Mouse (Mus musculus) frontal cortex, adult (tissue): ENCODE results near the gene Sphk2.
"Not testable (repeated sequence)": the region's sequence is repeated elsewhere in the genome, so short reads cannot be mapped to it uniquely, and the experiment has no call there.

Experiments
- ATAC-seq: cut with Nextera tagmentation; 2 replicates; pipeline ENCODE4 v1.9.2; 2017; ENCODE audit warnings: mild to moderate bottlenecking, moderate library complexity, mixed read lengths; ENCODE audit not compliant: low TSS enrichment

Gene Sphk2

DNA sequence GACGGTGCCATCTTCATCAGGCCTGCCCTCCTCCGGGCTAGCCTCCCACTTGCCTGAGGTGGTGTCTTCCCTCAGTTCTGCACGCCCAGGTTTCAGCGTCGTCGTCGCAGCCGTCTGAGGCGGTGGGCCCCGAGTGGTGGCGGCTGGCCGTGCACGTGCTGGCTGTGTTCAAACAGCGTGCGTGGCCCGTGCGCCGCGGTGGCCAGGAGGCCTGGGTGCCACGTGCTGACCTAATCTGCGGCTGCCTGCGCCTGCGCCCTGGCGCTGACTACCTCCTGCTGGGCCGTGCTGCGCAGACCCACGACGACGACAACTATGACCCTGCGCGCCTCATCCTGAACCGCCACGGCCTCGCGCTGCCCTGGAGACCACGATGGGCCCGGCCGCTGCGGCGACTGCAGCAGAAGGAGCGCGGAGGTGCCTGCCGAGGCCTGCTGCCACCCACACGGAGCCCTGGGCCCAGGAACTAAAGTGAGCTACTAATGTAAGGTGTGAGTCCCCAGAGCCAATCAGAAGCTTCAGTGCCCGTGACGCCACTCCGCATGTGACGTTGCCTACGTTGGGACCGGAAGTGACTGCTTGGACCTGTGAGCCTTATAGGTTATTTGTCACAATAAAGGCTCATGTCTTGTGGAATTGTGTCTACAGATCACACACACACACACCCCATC lies 23.7 kb downstream of the Sphk2 start, which contains the start of gene Sec1:
TSS of gene Sec1 (minus strand) at position 482 of the 671 bp plus-strand sequence.
- ATAC-seq: no peak

DNA sequence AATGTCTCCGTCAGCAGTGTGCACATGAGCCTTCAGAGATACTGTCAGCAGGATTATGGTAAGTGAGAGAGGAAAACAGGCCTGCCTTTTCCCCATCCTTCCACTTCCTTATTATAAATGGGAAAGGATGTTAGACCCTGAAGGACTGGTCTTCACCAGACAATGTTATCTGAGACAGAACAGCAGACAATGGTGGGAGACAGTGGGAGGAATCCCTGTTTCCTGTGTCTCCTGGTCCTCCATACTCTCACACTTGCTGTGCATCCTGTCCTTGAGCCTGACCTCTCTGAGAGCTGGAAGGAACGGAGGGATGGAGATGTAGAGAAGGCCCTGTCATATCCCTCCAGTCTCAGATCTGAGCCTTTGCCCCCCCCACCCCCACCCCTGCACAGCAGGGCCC lies 25.4 kb downstream of the Sphk2 start:
- ATAC-seq: no peak

DNA sequence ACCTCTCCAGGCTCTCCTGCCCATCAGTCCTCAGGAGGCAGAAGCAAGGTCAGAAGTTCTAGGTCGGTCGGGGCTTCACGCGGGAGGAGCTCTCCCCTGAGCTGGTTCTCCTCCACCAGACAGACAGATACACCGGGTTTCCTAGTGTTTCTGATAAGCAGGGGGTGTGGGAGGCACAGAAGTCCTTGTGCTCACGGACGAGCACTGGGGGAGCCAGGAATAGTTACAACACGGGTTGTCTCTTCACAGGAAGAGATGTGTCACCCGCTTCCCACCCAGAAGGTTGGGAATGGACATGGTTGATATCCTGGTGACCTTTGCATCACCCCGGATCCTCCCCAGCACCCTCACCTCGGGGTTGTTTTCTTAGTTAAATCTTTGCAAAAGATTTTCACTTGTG lies 28.0 kb downstream of the Sphk2 start:
- no peak for ATAC-seq

DNA sequence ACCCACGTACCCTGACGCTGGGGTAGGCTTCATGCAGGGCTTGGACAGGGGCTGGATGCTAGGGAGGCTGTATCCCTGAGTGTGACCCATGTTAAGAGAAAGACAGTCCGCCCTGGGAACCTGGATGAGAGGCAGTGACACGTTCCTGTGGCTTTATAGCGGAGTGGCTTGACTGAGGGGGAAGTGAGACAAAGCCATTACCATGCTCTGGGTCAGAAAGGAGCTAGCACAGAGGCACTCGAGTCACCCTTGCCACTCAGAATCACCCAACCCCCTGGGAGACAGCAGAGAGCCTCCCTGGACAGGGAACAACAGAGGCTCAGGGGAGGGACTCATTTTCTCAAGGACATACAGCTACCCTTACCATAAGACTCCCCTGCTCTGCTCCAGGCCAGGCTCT lies 28.7 kb downstream of the Sphk2 start:
- ATAC-seq: no peak

DNA sequence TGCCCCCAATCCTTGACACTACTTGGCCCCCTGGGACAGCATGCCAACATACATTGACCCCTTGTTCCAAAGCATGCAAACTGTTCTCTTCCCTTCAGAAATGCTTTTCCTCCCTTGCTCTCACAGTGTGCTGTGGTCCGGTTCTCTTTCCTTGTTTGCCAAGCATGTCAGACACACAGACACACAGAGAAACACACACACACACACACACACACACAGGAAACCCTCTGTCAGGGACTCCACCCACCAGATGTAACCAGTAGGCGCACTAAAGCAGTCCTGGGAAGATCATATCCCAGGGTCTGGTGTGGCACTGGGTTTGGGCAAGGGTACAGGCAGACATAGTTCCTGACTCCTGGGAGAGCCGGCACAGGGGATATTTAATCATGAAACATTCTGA lies 31.0 kb downstream of the Sphk2 start:
- ATAC-seq: no peak

DNA sequence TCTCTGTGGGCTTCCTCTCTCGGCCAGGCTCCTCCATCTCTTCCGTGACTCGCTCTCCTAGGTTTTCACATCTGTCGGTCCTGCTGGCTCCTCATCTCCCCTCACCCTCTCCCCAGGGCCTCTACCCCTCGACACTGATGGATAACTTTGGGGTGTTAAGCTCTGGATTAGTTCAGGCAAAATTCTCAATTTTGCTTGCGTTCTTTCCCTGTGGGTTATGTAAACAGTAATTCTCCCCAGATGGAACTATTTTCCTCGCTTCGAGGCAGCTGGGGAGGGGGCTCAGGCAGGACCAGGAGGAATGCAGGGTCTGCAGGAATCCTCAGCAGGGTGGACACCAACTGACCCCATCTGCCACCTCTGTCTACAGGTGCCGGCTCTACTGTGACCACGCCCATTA lies 32.0 kb downstream of the Sphk2 start:
- ATAC-seq: no peak

DNA sequence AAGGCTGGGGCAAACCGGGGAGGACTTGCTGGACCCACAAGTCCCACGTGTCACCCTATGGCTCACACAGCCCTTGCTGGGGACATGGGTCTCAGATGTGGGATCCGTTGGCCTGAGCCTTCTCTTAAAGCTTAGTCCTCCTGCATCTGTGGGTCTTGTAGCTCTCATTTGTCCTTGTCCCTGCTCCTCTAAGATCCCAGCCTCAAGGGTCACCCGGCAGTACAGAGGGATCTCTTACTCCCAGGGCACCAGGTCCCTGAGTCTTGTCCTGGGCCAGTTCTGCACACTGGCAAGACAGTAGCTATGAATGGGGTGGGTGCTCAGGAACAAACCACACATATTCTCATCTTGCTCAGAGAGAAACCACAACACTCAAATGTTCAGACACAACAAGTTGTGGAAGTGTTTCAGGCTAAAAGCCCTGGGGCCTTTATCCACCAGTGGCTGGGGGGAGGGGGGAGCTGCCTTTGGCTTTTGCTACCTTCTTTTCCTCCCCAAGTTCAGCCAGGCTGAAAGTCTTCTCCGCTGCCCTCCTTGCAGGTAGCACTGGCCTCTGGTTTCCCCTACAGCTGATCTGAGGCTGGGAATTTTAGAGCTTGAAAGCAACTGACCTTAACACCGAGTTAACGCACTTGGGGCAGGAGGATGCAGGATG lies 34.3 kb downstream of the Sphk2 start, which contains the start of gene Ntn5:
TSS of gene Ntn5 (plus strand) at position 627 of the 655 bp plus-strand sequence.
- ATAC-seq: no peak

DNA sequence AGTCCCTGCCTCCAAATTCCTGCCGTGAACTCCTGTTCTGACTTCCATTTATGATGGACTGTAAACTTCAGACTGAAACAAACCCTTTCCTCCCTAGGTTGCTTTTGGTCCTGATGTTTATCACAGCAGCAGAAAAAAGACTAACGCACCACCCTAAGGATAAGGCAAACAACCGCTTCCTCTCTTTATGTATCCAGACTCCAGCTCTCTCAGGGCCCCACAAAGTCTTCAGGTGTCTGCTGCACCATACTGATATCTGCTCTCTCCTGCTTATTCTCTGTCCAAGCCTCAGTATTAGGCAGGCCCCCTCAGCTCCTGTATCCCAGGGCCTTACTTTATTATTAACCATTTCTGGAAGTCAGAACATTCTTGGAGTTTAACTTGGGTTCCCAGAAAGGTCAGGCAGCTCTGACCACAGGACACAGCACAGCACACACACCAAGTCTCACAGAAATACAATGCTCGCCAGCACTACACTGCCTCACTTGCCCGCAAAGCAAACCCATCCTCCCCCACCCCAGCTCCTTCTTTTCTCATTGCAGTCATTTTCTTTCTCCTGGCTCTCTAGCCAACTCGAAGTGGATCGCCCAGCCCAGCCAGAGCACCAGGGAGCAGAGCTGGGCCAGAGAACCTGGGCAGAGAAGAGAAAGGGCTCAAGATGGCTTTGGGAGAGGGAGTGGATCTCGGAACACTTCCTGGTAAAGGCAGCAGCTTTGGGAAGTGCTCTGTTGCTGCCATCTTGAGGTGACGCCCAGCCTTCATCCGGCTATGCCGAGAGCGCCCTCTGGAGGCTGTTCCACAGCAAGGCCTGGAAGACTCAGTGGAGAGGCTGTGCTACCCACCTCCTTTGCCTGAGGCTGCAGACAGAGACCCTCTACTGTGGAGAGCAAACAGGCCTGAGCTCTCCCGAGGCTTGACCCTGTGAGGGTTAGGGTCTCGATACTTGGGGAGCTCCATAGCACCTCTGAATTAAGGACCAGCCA lies 35.4 kb downstream of the Sphk2 start:
- ATAC-seq: peak; percentile 77

DNA sequence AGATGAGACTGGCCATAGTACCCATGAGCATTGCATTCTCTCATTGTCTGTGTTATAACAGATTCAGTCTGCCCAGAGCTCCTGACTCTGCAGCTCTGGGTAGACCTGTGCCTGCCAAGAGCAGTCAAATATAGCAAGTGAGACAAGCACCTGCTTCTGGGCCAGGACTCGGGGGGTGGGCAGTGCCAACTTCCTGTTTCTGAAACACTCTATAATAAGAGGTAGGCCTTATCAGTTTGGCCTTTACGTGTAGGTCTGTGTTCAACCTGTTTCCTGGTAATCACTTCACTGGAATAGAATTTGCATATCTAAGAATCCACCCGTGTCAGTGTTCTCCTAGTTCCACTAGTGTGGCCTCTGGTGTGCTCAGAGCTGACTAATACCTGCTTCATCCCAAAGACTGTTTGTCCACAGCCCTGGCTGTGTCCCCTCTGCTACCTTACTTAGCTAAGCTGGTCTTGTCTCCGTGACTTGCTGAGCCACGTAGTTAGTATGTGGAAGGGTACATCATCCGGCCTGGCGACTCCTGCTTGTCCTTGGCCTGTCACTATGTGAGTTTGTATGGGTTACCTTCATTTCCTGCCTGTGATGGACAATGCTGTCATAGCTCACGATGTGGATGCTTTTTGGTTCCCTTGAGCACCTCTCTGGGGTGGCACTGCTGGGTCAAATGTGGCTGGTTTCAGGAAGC lies 36.6 kb downstream of the Sphk2 start:
- ATAC-seq: no peak

DNA sequence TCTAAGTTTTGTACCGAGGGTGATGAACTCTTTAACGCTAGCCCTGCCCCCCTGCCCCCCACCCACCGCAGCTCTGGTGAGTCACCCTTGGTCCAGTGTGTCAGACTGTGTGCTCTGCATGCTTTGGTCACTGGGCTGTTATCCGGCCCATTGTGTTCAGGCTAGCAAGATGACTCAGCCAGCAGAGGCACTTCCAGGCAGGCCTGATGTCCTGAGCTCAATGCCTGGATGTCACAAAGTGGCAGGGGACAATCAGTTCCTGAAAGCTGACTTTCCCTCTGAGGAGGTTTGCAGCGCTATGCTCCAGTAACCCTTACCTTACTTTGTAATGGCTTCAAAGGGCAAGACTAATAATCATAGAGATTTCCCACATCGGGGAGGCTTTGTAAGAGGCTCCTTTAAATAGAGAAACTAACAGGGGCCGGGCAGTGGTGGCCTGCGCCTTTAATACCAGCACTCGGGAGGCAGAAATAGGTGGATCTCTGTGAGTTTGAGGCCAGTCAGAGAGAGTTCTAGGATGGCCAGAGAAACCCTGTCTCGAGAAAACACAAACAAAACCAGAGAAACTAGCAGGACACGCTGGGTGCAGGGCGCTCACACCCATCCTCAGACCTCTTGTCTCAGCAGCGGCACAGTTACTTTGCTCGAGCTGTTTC lies 37.7 kb downstream of the Sphk2 start:
- no peak for ATAC-seq

DNA sequence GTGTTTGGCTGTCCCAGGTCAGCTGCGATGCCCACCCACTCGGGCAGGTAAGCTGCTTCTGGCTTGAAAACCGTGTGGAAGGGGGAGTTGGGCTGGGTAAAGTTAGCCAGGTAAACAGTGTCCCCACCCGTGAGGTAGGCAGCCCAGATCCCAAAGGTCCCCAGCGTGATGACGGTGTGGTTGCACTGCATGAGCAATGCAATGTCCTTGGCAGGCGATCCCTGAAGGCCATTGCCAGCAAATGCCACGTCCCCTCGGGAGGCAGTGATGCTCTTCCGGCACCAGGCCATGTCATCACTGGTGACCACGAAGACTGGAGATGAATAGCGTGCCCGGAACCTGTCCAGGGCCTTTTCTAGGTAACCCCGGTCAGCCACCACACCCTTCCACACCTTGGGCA lies 39.3 kb downstream of the Sphk2 start:
- ATAC-seq: no peak

DNA sequence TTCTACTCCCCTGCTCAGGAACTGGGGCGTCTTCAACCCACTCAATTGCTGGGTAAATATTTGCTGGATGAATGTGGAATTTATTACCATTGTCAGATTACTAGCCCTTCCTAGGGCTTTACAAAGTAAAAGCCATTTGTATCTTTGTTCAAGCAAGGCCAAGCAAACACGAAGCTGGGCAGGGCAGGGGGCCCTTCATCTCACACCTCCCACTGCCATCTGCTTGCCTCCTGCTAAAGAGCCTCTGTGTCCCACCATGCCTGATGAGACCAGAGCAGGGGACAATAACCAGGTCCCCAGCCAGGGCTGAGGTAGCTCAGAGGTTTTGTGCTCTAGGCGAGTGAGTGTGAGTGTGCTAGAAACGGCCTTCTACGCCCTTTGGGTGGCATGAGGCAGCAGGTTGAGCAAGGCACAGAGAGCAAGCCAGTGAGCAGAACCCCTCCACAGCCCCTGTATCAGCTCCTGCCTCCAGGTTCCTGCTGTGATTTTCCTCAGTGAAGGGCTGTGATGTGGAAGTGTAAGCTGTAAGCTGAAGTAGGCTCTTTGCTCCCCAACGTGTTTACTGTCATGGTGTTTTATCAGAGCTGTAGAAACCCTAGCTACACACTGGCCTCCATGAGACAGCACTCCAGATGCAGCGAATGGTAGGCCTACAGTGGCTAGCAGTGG lies 40.0 kb downstream of the Sphk2 start:
- ATAC-seq: no peak

DNA sequence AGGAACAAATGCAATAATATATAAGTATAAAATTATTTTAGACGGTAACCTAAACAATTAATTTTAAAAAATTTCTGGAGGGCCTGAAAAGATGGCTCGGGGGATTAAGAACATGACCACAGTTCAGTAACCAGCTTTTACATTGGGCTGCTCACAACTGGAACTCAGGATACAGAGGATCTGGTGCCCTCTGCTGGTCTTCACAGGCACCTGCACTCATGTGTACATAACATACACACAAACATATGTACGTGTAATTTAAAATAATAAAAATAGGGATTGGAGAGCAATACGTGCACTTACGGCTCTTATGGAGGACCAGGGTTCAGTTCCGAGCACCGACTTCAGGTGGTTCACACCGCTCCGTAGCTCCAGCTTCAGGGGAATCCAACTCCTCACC lies 48.9 kb downstream of the Sphk2 start:
- ATAC-seq: no peak

DNA sequence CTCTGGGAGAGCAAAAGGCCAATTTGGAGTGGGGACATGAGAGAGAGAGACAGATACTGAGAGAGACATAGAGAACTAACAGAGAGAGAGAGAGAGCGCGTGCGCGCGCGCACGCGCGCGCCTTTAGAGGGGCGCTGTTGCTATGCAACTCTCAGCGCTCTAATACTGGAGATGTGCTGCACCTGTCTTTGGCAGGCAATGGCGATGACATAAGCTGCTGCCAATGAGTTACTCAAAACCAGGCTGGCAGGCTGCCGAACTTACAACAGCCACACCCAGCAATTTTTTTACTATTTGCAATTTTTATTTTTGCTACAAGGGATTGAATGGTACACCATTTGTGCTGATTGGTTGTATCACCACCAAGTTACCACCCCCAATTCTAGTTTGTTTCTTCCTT lies 50.0 kb downstream of the Sphk2 start:
- no peak for ATAC-seq

DNA sequence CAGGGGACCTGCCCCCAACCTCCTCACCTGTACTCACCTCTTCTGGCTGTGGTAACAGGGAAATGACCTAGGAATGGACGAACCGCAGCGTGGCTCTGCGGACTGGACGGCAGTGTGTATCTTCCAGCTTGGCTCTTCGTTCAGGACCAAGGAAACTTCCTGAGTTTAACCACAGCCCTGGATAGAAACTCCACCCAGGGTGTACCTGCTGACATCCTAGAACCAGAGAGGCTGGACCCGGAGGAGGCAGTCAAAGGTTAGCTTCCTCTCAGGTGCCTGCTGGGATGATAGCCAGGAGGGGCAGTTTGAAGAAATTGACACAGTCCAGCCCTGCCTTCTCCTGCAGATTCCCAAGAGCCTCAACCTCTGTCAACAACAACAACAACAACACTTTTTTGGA lies 51.6 kb downstream of the Sphk2 start, which contains the start of gene Fut2:
TSS of gene Fut2 (minus strand) at position 234 of the 400 bp plus-strand sequence.
- no peak for ATAC-seq

DNA sequence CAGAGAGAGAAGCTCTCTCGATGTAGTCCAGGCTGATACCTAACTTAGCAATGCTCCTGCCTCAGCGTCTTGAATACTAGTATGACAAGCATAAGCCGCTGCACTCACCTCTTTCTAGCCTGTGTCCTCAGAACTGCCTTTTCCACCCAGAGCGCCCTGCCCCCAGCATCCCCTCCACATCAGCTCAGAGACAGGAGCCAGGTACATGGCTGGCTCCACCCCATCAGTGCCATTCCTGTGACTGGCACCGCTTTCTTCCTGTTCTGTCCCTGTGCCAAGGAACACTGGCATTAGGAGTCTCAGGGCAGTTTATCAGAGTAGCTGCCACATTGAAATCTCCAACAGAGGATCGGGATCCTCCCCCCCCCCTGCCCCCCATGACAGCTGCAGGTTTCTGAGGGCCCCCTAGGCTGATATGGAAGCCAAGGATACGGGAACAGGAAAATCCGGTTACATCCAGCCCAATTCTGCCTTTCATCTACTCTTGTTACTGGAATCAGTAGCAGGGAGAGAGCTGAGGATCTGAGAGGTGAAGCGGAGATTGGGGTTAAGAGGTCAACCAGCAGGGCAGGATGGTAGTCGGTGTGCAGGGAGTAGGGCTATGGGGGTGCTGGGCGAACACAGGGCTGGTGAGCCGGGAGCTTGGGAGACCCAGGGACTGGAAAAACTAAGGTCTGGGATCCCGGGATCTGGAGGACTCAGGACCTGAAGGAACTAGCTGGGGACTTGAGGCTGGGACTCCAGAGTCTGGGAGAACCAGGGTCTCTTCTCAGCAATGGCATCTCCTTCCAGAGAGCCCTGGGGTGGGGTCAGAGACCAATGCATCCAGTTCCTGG lies 52.3 kb downstream of the Sphk2 start:
- ATAC-seq: no peak

DNA sequence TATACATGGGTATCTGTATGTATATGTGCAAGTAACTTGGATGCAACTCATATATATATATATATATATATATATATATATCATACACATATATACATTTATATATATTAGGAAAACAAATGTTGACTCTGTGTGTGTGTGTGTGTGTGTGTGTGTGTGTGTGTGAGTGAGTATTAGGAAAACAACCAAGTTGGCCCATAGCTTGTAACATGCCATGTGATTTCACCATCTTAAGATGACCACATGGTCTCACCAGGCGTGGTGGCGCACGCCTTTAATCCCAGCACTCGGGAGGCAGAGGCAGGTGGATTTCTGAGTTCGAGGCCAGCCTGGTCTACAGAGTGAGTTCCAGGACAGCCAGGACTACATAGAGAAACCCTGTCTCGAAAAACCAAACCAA lies 56.1 kb downstream of the Sphk2 start:
- ATAC-seq: not testable (repeated sequence)

DNA sequence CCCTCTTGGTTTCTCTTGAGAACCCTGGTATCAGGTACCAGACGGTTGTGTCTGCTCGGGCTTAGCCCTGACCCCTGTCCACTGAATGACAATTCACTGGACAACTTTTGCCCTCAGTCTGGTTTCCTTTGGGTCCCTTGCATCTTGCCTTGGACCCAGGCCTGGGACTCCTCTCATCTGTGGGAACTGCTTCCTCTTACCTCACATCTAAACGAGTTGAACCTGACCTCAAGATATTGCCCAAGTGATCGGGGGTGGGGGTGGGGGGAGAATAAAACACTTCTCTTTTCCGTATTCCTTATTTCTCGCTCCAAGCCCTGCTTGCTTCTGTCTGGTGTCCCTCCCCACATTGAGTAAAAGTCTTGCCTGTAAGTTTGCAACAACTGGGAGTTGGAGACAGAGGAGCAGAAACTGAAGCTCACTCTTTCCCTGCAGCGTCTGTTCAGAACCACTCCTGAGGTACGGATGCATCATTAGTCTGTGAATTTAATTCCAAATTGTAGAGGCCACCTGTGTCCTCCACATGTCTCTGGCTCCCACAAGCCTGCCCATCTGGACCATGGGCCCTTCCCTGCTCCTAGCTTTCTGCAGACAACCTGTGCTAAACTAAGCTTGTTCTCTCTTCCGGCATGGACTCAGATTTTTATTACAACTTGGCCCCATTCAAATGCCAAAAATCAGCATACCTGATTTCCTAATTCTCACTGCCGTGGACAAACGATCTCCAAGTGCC lies 56.9 kb downstream of the Sphk2 start:
- no peak for ATAC-seq
